Mouse (Mus musculus) erythroblast, embryonic 14.5 days (primary cell): ENCODE data around the gene Mrps2. TPM values are rescaled to one million over a fixed set of nuclear protein-coding genes. Genes with fewer than 3 reads are reported as not detected.
"Not testable (repeated sequence)": the region's sequence is repeated elsewhere in the genome, so short reads cannot be mapped to it uniquely, and the experiment has no call there.

Experiments used
- H3K27me3 ChIP-seq: 2 replicates; pipeline ENCODE4 v1.6.1; 2012; ENCODE audit warnings: inconsistent platforms; ENCODE audit not compliant: control insufficient read depth
- H3K36me3 ChIP-seq: 2 replicates; pipeline ENCODE4 v1.6.1; 2012; ENCODE audit warnings: mild to moderate bottlenecking, inconsistent platforms; ENCODE audit not compliant: control insufficient read depth
- H3K4me1 ChIP-seq: 2 replicates; pipeline ENCODE4 v1.6.1; 2012; ENCODE audit warnings: inconsistent platforms; ENCODE audit not compliant: control insufficient read depth
- H3K4me3 ChIP-seq: replicated peaks from 2 replicates; pipeline ENCODE3; 2012; ENCODE audit warnings: moderate library complexity, mild to moderate bottlenecking, inconsistent platforms
- H3K9me3 ChIP-seq: 2 replicates; pipeline ENCODE4 v1.6.1; 2012; ENCODE audit warnings: low read length, inconsistent platforms, mixed read lengths; ENCODE audit not compliant: control insufficient read depth
- GATA1 ChIP-seq: IDR thresholded peaks from 2 replicates; pipeline ENCODE4 v1.6.1; 2012; ENCODE audit warnings: low read length, inconsistent platforms, mixed read lengths
- TAL1 ChIP-seq: IDR thresholded peaks from 3 replicates; pipeline ENCODE4 v1.6.1; 2012; ENCODE audit warnings: low read length, inconsistent platforms, mixed read lengths
- polyA plus RNA-seq: library from polyadenylated mRNA; stranded (reverse); fragments of >175 nt; gene quantifications from 2 replicates; pipeline ENCODE4 v1.2.3, GENCODE M21; 2012

Gene Mrps2
- polyA plus RNA-seq, 1 experiment: 1.5 TPM

DNA sequence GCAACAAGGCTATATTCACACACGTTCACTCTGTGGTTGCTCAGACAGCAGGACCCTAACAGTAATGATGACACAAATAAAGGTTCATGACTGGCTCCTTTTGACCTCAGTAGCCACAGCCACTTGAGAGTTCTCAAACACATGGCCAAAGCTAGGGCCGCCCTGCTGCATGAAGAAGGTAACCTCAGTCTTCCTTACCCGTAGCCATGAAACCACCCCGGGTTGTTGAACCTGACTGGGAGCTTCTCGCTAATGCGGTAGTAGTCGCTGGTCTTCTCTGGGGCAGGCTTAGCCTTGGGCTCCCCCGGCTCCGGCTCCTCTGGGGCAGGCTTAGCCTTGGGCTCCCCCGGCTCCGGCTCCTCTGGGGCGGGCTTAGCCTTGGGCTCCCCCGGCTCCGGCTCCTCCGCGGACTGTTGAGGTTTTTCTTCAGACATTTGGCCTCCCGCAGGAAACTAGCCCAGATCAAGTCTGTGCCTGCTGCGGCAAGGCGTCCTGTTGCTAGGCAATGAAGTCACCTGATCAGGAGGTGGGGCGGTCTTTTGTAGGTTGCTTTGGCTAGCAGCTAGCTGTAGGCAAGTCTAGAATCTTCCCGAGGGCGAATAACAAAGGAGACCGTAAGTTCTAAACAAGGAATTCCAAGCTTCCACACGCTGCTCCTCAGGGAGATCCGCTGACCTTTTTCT lies 1.9 kb upstream of the Mrps2 start, which contains the start of gene 1700007K13Rik:
1700007K13Rik (minus strand) TSS at position 497 of the 683 bp plus-strand sequence.
- TF ChIP-seq GATA1 (no peak), TAL1 (no peak)
- Histone ChIP-seq H3K27me3 (peaks cover 37% of the 10 kb centered on the region), H3K4me1 (peaks cover 19% of the 10 kb centered on the region), H3K4me3 (no peak within 1 kb of the TSS), H3K36me3 (peaks cover 22% of the 10 kb centered on the region), H3K9me3 (no peaks in the 10 kb centered on the region)

GRCm38 (mm10) chr2:28468486-28469225 lies 790 bp downstream of the Mrps2 start:
- Histone ChIP-seq H3K36me3 (peaks cover 33% of the 10 kb centered on the region), H3K4me3 (peak overlapping the region; percentile 84), H3K4me1 (peaks cover 19% of the 10 kb centered on the region), H3K9me3 (0 out of 2 replicates have a peak, but pooled peaks cover 2% of the 10 kb centered on the region), H3K27me3 (peaks cover 37% of the 10 kb centered on the region)
- TF ChIP-seq GATA1 (no peak), TAL1 (no peak)

DNA sequence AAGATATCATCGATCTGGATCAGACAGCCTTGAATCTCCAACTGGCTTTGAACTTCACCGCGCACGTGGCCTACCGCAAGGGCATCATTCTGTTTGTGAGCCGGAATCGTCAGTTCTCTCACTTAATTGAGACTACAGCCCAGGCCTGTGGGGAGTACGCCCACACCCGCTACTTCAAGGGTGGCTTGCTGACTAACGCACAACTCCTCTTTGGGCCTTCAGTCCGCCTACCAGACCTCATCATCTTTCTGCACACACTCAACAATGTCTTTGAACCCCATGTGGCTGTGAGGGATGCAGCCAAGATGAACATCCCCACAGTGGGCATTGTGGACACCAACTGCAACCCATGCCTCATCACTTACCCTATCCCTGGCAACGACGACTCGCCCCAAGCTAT lies 1.6 kb downstream of the Mrps2 start:
- Histone ChIP-seq H3K27me3 (peaks cover 36% of the 10 kb centered on the region), H3K4me3 (no peak overlapping the region), H3K9me3 (0 out of 2 replicates have a peak, but pooled peaks cover 2% of the 10 kb centered on the region), H3K36me3 (peaks cover 33% of the 10 kb centered on the region), H3K4me1 (peaks cover 19% of the 10 kb centered on the region)
- no peak for TF ChIP-seq GATA1
- no peak for TF ChIP-seq TAL1

DNA sequence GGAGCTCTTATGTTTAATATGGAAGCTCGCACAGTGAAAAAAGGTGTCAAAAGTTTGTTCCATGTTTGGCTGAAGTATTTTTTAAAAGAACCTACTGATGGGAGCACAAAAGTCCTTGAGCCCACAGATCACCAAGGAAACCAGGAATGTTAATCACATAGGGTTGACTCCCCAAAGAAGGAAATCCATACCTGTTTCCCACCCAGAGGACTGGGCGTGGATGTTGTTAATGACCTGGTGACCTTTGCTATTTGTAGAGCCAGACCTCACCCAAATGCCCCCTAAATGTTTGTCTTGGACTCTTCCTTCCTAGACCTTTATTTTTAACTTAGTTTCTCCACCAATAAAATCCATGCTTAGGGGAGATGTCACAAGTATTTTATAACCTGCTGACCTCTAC lies 2.7 kb downstream of the Mrps2 start:
- Histone ChIP-seq H3K9me3 (0 out of 2 replicates have a peak, but pooled peaks cover 2% of the 10 kb centered on the region), H3K4me1 (peaks cover 19% of the 10 kb centered on the region), H3K27me3 (peaks cover 25% of the 10 kb centered on the region), H3K4me3 (no peak overlapping the region), H3K36me3 (peaks cover 33% of the 10 kb centered on the region)
- TF ChIP-seq GATA1 (no peak), TAL1 (no peak)

GRCm38 (mm10) chr2:28472011-28472410 lies 4.1 kb downstream of the Mrps2 start:
- not testable (repeated sequence) for H3K9me3 ChIP-seq, H3K4me3 ChIP-seq
- Histone ChIP-seq H3K27me3 (peaks cover 11% of the 10 kb centered on the region), H3K36me3 (peaks cover 33% of the 10 kb centered on the region), H3K4me1 (peaks cover 19% of the 10 kb centered on the region)

DNA sequence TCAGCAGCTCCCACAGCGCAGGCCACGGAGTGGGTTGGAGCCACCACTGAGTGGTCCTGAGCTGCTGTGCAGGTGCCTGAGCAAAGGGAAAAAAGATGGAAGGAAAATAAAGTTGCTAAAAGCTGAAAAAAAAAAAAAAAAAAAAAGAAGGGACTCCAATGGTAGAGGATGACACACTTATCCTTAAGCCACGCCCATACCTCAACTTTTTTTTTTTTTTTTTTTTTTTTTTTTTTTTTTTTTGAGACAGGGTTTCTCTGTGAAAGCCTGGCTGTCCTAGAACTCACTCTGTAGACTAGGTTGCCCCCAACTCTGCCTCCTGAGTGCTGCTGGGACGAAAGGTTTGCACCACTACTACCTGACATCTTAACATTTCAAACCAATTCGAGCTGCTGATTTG lies 10.1 kb downstream of the Mrps2 start:
- H3K4me1 ChIP-seq, H3K36me3 ChIP-seq, H3K4me3 ChIP-seq, H3K9me3 ChIP-seq, H3K27me3 ChIP-seq: not testable (repeated sequence)

GRCm38 (mm10) chr2:28479208-28480204 lies 11.6 kb downstream of the Mrps2 start:
- no peaks in the 10 kb centered on the region for H3K9me3 ChIP-seq
- no peak overlapping the region for H3K4me3 ChIP-seq
- no peaks in the 10 kb centered on the region for H3K36me3 ChIP-seq
- no peaks in the 10 kb centered on the region for H3K27me3 ChIP-seq
- H3K4me1 ChIP-seq: no peaks in the 10 kb centered on the region
- TF ChIP-seq TAL1 (no peak), GATA1 (no peak)

- TF ChIP-seq TAL1 (no peak), GATA1 (no peak)
- Histone ChIP-seq H3K27me3 (no peaks in the 10 kb centered on the region), H3K9me3 (no peaks in the 10 kb centered on the region), H3K4me1 (no peaks in the 10 kb centered on the region), H3K4me3 (no peak overlapping the region), H3K36me3 (no peaks in the 10 kb centered on the region)
Measured at GRCm38 (mm10) chr2:28483861-28484260, 16.0 kb downstream of the Mrps2 start.

- H3K4me3 ChIP-seq: no peak overlapping the region
- no peak for TF ChIP-seq GATA1
- no peak for TF ChIP-seq TAL1
- no peaks in the 10 kb centered on the region for H3K27me3 ChIP-seq
- no peaks in the 10 kb centered on the region for H3K4me1 ChIP-seq
- no peaks in the 10 kb centered on the region for H3K36me3 ChIP-seq
- no peaks in the 10 kb centered on the region for H3K9me3 ChIP-seq
Measured at GRCm38 (mm10) chr2:28494521-28494920, 26.7 kb downstream of the Mrps2 start.
